Comparison of ENCODE assay signal across 33 mouse cellular contexts in genomic region chr15:92415323-92415722, GRCm38 (mm10). TPM values are rescaled to one million over a fixed set of nuclear protein-coding genes. Genes with fewer than 3 reads are reported as not detected.
DNase-seq lines count a peak whose midpoint lies in the region; ATAC-seq and TF ChIP-seq lines count a peak whose summit lies in the region.
"Had no signal": no experiment of that assay in that cellular context is flagged by ENCODE, and none has a peak within 500 bp of the region (broad histone marks: within the 10 kb centered on the region; RNA-seq: fewer than 3 reads in every experiment).

No protein-coding gene starts in this region.

- no peaks in the 10 kb centered on the region for H3K27me3 ChIP-seq in forebrain, embryonic 11.5 days (ENCODE audit: control insufficient read depth, insufficient read depth, low read length)
- no peaks in the 10 kb centered on the region for H3K27me3 ChIP-seq in forebrain, postnatal 0 days (ENCODE audit: insufficient read depth, low read length)
- H3K27me3 ChIP-seq in midbrain, embryonic 11.5 days (ENCODE audit: control insufficient read depth, insufficient read depth, low read length), result no peaks in the 10 kb centered on the region
- H3K27me3 ChIP-seq in midbrain, embryonic 13.5 days, result no peaks in the 10 kb centered on the region
- H3K27me3 ChIP-seq in forebrain, embryonic 16.5 days (replicated peaks; ENCODE audit: control insufficient read depth, insufficient read depth, low read length), result no peaks in the 10 kb centered on the region
- H3K27me3 ChIP-seq in liver, embryonic 11.5 days (replicated peaks; ENCODE audit: control insufficient read depth, insufficient read depth, low read length), result no peaks in the 10 kb centered on the region
- H3K27me3 ChIP-seq: CH12.LX; heart, embryonic 12.5 days; hindbrain, embryonic 15.5 days; liver, embryonic 15.5 days; neural tube, embryonic 15.5 days had no signal

- H3K9ac ChIP-seq in forebrain, embryonic 11.5 days (ENCODE audit: low read length), result no peak overlapping the region
- no peak overlapping the region for H3K9ac ChIP-seq in forebrain, postnatal 0 days
- H3K9ac ChIP-seq in midbrain, embryonic 11.5 days (ENCODE audit: low read length), result no peak overlapping the region
- no peak overlapping the region for H3K9ac ChIP-seq in midbrain, embryonic 13.5 days (replicated peaks)
- no peak overlapping the region for H3K9ac ChIP-seq in forebrain, embryonic 16.5 days (replicated peaks; ENCODE audit: low read depth, low read length)
- no peak overlapping the region for H3K9ac ChIP-seq in liver, embryonic 11.5 days (ENCODE audit: low read depth, low read length)
- H3K9ac ChIP-seq: heart, embryonic 12.5 days; hindbrain, embryonic 15.5 days; liver, embryonic 15.5 days; lung, embryonic 14.5 days; neural tube, embryonic 15.5 days had no signal

- H3K9me3 ChIP-seq in forebrain, embryonic 11.5 days (ENCODE audit: control insufficient read depth, low read length), result no peaks in the 10 kb centered on the region
- H3K9me3 ChIP-seq in forebrain, postnatal 0 days (ENCODE audit: low read length), result no peaks in the 10 kb centered on the region
- H3K9me3 ChIP-seq in midbrain, embryonic 11.5 days (ENCODE audit: control insufficient read depth, low read length), result no peaks in the 10 kb centered on the region
- no peaks in the 10 kb centered on the region for H3K9me3 ChIP-seq in midbrain, embryonic 13.5 days
- no peaks in the 10 kb centered on the region for H3K9me3 ChIP-seq in forebrain, embryonic 16.5 days (ENCODE audit: control insufficient read depth, low read length)
- H3K9me3 ChIP-seq in liver, embryonic 11.5 days (ENCODE audit: control insufficient read depth, low read length), result no peaks in the 10 kb centered on the region
- H3K9me3 ChIP-seq: heart, embryonic 12.5 days; hindbrain, embryonic 15.5 days; liver, embryonic 15.5 days; neural tube, embryonic 15.5 days had no signal

- no peak for TF ChIP-seq CTCF in forebrain, postnatal 0 days (IDR thresholded peaks at IDR 0.05; ENCODE audit: low read depth)

- 12% methylated on average over 4 of the region's 4 CpGs for WGBS in forebrain, embryonic 11.5 days
- 9% methylated on average over 4 of the region's 4 CpGs for WGBS in forebrain, postnatal 0 days
- WGBS in midbrain, embryonic 11.5 days, result 14% methylated on average over 4 of the region's 4 CpGs
- 6% methylated on average over 4 of the region's 4 CpGs for WGBS in midbrain, embryonic 13.5 days
- WGBS in forebrain, embryonic 16.5 days, result 2% methylated on average over 4 of the region's 4 CpGs
- WGBS in liver, embryonic 11.5 days, result 22% methylated on average over 4 of the region's 4 CpGs

- ATAC-seq in forebrain, embryonic 11.5 days (replicated peaks; ENCODE audit: low FRiP score), result peak; percentile 81
- no peak for ATAC-seq in forebrain, postnatal 0 days
- peak; percentile 67 for ATAC-seq in midbrain, embryonic 11.5 days (ENCODE audit: low FRiP score)
- no peak for ATAC-seq in midbrain, embryonic 13.5 days
- ATAC-seq in forebrain, embryonic 16.5 days, result peak; percentile 64
- no peak for ATAC-seq in liver, embryonic 11.5 days (replicated peaks; ENCODE audit: low FRiP score)
- ATAC-seq: inflammation-experienced regulatory T-cells, adult 6 months had no signal

- no peak overlapping the region for H3K27ac ChIP-seq in forebrain, embryonic 11.5 days (ENCODE audit: low read depth, low read length)
- H3K27ac ChIP-seq in forebrain, postnatal 0 days (ENCODE audit: low read depth, low read length), result no peak overlapping the region
- no peak overlapping the region for H3K27ac ChIP-seq in midbrain, embryonic 11.5 days (ENCODE audit: low read depth, low read length)
- no peak overlapping the region for H3K27ac ChIP-seq in midbrain, embryonic 13.5 days
- no peak overlapping the region for H3K27ac ChIP-seq in forebrain, embryonic 16.5 days (ENCODE audit: low read length)
- H3K27ac ChIP-seq in liver, embryonic 11.5 days (ENCODE audit: low read depth, low read length), result no peak overlapping the region
- H3K27ac ChIP-seq: hindbrain, embryonic 15.5 days; left cerebral cortex, adult 2 months; liver, embryonic 15.5 days; neural tube, embryonic 15.5 days; stomach, postnatal 0 days had no signal

- no peak overlapping the region for H3K4me3 ChIP-seq in forebrain, embryonic 11.5 days (ENCODE audit: low read depth, low read length)
- no peak overlapping the region for H3K4me3 ChIP-seq in forebrain, postnatal 0 days (ENCODE audit: low read depth, low read length)
- no peak overlapping the region for H3K4me3 ChIP-seq in midbrain, embryonic 11.5 days (ENCODE audit: low read depth, low read length)
- H3K4me3 ChIP-seq in midbrain, embryonic 13.5 days (replicated peaks), result no peak overlapping the region
- no peak overlapping the region for H3K4me3 ChIP-seq in forebrain, embryonic 16.5 days (replicated peaks; ENCODE audit: low read length)
- no peak overlapping the region for H3K4me3 ChIP-seq in liver, embryonic 11.5 days (ENCODE audit: low read depth, low read length)
- H3K4me3 ChIP-seq: erythroblast, embryonic 14.5 days; heart, embryonic 12.5 days; hindbrain, embryonic 15.5 days; left cerebral cortex, adult 2 months; liver, embryonic 15.5 days; neural tube, embryonic 15.5 days had no signal

- no peaks in the 10 kb centered on the region for H3K36me3 ChIP-seq in forebrain, embryonic 11.5 days (ENCODE audit: control insufficient read depth, insufficient read depth, low read length)
- no peaks in the 10 kb centered on the region for H3K36me3 ChIP-seq in forebrain, postnatal 0 days (ENCODE audit: insufficient read depth)
- no peaks in the 10 kb centered on the region for H3K36me3 ChIP-seq in midbrain, embryonic 11.5 days (ENCODE audit: control insufficient read depth, insufficient read depth, low read length)
- no peaks in the 10 kb centered on the region for H3K36me3 ChIP-seq in midbrain, embryonic 13.5 days
- H3K36me3 ChIP-seq in forebrain, embryonic 16.5 days (ENCODE audit: control insufficient read depth, insufficient read depth), result no peaks in the 10 kb centered on the region
- H3K36me3 ChIP-seq in liver, embryonic 11.5 days (ENCODE audit: control insufficient read depth, insufficient read depth, low read length), result no peaks in the 10 kb centered on the region
- H3K36me3 ChIP-seq: G1E; heart, embryonic 12.5 days; hindbrain, embryonic 15.5 days; liver, embryonic 15.5 days; neural tube, embryonic 15.5 days had no signal

- DNase-seq in forebrain, embryonic 11.5 days (ENCODE audit: low spot score), result peak; percentile 61
- no peak for DNase-seq in forebrain, postnatal 0 days
- peak; percentile 68 for DNase-seq in midbrain, embryonic 11.5 days (ENCODE audit: low spot score, missing footprints)
- DNase-seq in ZHBTc4 (ENCODE audit: low read depth, low spot score), result peak; percentile 59
- no peak for DNase-seq in liver, embryonic 11.5 days (ENCODE audit: low spot score)
- DNase-seq in ovary, postnatal 14 days (ENCODE audit: low spot score), result no peak
- DNase-seq: adrenal gland, postnatal 25 days; cerebellum, adult 18-20 months; cerebellum, postnatal 10 days; gastrocnemius, postnatal 25 days; heart, adult 18-20 months; heart, postnatal 4 days; kidney, adult 11 months; kidney, postnatal 14 days; liver; lung, embryonic 14.5 days; lung, postnatal 14 days; right cerebral cortex, postnatal 4 days; thymus, adult 2 months; thymus, postnatal 36 days had no signal

- no peak overlapping the region for H3K4me2 ChIP-seq in forebrain, embryonic 11.5 days (ENCODE audit: low read depth, low read length, severe bottlenecking)
- no peak overlapping the region for H3K4me2 ChIP-seq in forebrain, postnatal 0 days (ENCODE audit: low read depth)
- H3K4me2 ChIP-seq in midbrain, embryonic 11.5 days, result no peak overlapping the region
- H3K4me2 ChIP-seq in midbrain, embryonic 13.5 days (replicated peaks), result no peak overlapping the region
- H3K4me2 ChIP-seq in forebrain, embryonic 16.5 days (ENCODE audit: low read length), result no peak overlapping the region
- no peak overlapping the region for H3K4me2 ChIP-seq in liver, embryonic 11.5 days
- H3K4me2 ChIP-seq: heart, embryonic 12.5 days; hindbrain, embryonic 15.5 days; liver, embryonic 15.5 days; lung, embryonic 14.5 days; neural tube, embryonic 15.5 days had no signal

- peaks cover 7% of the 10 kb centered on the region for H3K4me1 ChIP-seq in forebrain, embryonic 11.5 days (replicated peaks; ENCODE audit: control insufficient read depth, insufficient read depth, low read length)
- H3K4me1 ChIP-seq in forebrain, postnatal 0 days (ENCODE audit: insufficient read depth), result 0 out of 2 replicates have a peak, but pooled peaks cover 7% of the 10 kb centered on the region
- peaks cover 6% of the 10 kb centered on the region for H3K4me1 ChIP-seq in midbrain, embryonic 11.5 days (ENCODE audit: control insufficient read depth, insufficient read depth, low read length)
- peaks cover 25% of the 10 kb centered on the region for H3K4me1 ChIP-seq in midbrain, embryonic 13.5 days (replicated peaks)
- H3K4me1 ChIP-seq in forebrain, embryonic 16.5 days (replicated peaks; ENCODE audit: control insufficient read depth, insufficient read depth, low read length), result peaks cover 15% of the 10 kb centered on the region
- H3K4me1 ChIP-seq in liver, embryonic 11.5 days (replicated peaks; ENCODE audit: control insufficient read depth, insufficient read depth, low read length), result no peaks in the 10 kb centered on the region
- H3K4me1 ChIP-seq: heart, embryonic 12.5 days; liver, embryonic 15.5 days; neural tube, embryonic 15.5 days had no signal

RNA-seq across cellular contexts. Expression of gene Pdzrn4, which starts 18.6 kb away (rescaled TPM):
- 3.2 and 3.8 TPM in 2 replicates for polyA plus RNA-seq in forebrain, embryonic 11.5 days (2014; fragmentation: Nextera tagmentation; extraction: Ambion mirVana)
- total RNA-seq in forebrain, postnatal 0 days (2014; rRNA removed), result 15.6 and 20.7 TPM in 2 replicates
- 12.4 and 16.3 TPM in 2 replicates for polyA plus RNA-seq in forebrain, postnatal 0 days (2015; fragmentation: Nextera tagmentation; extraction: Ambion mirVana)
- 7.8 and 8.5 TPM in 2 replicates for polyA plus RNA-seq in midbrain, embryonic 11.5 days (2014; fragmentation: Nextera tagmentation; extraction: Ambion mirVana)
- 23.8 and 25.9 TPM in 2 replicates for polyA plus RNA-seq in midbrain, embryonic 13.5 days (2015; fragmentation: Nextera tagmentation; extraction: Ambion mirVana)
- polyA plus RNA-seq in forebrain, embryonic 16.5 days (2015; fragmentation: Nextera tagmentation; extraction: Ambion mirVana), result 15.1 and 16.9 TPM in 2 replicates
- polyA plus RNA-seq in liver, embryonic 11.5 days (2014; fragmentation: Nextera tagmentation; extraction: Ambion mirVana), result 0.13 and 0.26 TPM in 2 replicates
- total RNA-seq: CH12.LX; common myeloid progenitor, adult 5-6 weeks had no signal
- polyA plus RNA-seq: G1E; inflammation-experienced regulatory T-cells, adult 6 months had no signal

Comparison
In these comparisons a context has a peak if more than half of its experiments do, and no peak if none do; other contexts are left out.
1. ATAC-seq: peak in forebrain, embryonic 11.5 days (single experiment), midbrain, embryonic 11.5 days (single experiment) and forebrain, embryonic 16.5 days (single experiment); none in forebrain, postnatal 0 days (single experiment), midbrain, embryonic 13.5 days (single experiment) and liver, embryonic 11.5 days (single experiment).
2. DNase-seq: peak in forebrain, embryonic 11.5 days (single experiment), midbrain, embryonic 11.5 days (single experiment) and ZHBTc4 (single experiment); none in forebrain, postnatal 0 days (single experiment), liver, embryonic 11.5 days (single experiment) and ovary, postnatal 14 days (single experiment).